Mouse (Mus musculus) cerebellum, adult 2 months (tissue): Measurements from ENCODE around the gene Tmem120b.

Experiments
- CTCF ChIP-seq: fragments of 200-500 bp; IDR thresholded peaks from 2 replicates; pipeline ENCODE4 v1.5.1; 2011; ENCODE audit warnings: low read depth, mild to moderate bottlenecking, control low read depth, low read length, moderate library complexity, borderline replicate concordance; ENCODE audit not compliant: insufficient read depth
- POLR2A ChIP-seq: fragments of 200-500 bp; IDR thresholded peaks from 2 replicates; pipeline ENCODE4 v1.6.1; 2011; ENCODE audit warnings: low read length, control low read depth, borderline replicate concordance; ENCODE audit not compliant: insufficient read depth

- TF ChIP-seq CTCF, result peak; percentile 41; the same call in 1 of the 2 replicates
- no peak for TF ChIP-seq POLR2A
Observed at GRCm38 (mm10) chr5:123114924-123115323, 46.7 kb downstream of the Tmem120b start.
